Mouse (Mus musculus) kidney, adult 2 months (tissue): ENCODE results near the gene Plcxd1. TPM values are rescaled to one million over a fixed set of nuclear protein-coding genes. Genes with fewer than 3 reads are reported as not detected.

Experiments used
- DNase-seq: peaks from one replicate; pipeline ENCODE4 v3.0.0; 2021
- H3K27ac ChIP-seq: fragments of 200-500 bp; 2 replicates; pipeline ENCODE4 v1.5.1; 2012; ENCODE audit warnings: low read depth, low read length, control low read depth, inconsistent platforms; ENCODE audit not compliant: insufficient read depth
- H3K27me3 ChIP-seq: fragments of 200-500 bp; replicated peaks from 2 replicates; pipeline ENCODE4 v1.6.1; 2012; ENCODE audit warnings: mild to moderate bottlenecking, moderate library complexity, low read length, inconsistent platforms; ENCODE audit not compliant: control insufficient read depth, insufficient read depth
- H3K36me3 ChIP-seq: fragments of 200-500 bp; 2 replicates; pipeline ENCODE4 v1.6.1; 2012; ENCODE audit warnings: mild to moderate bottlenecking, moderate library complexity, low read length, inconsistent platforms; ENCODE audit not compliant: control insufficient read depth, insufficient read depth
- H3K4me1 ChIP-seq: fragments of 200-500 bp; 2 replicates; pipeline ENCODE4 v1.6.1; 2011; ENCODE audit warnings: low read length; ENCODE audit not compliant: control insufficient read depth, insufficient read depth
- H3K4me3 ChIP-seq: fragments of 200-500 bp; 2 replicates; pipeline ENCODE4 v1.5.1; 2011; ENCODE audit warnings: mild to moderate bottlenecking, low read depth, low read length, control low read depth; ENCODE audit not compliant: insufficient read depth
- CTCF ChIP-seq: fragments of 200-500 bp; conservative IDR thresholded peaks from 2 replicates; pipeline ENCODE4 v1.5.1; 2011; ENCODE audit warnings: low read depth, mild to moderate bottlenecking, control low read depth, low read length, moderate library complexity, mixed read lengths; ENCODE audit not compliant: insufficient read depth, insufficient read length
- POLR2A ChIP-seq: fragments of 200-500 bp; IDR thresholded peaks from one replicate; pipeline ENCODE4 v1.6.1; 2011; ENCODE audit warnings: low read depth, low read length, control low read depth
- WGBS: fragments of 180-500 bp; shearing (Covaris S2); methylation state at CpG from one replicate; pipeline ENCODE4 v1.1.7; 2018; 5-methylcytosine and 5-hydroxymethylcytosine counted together
- polyA plus RNA-seq: library from polyadenylated mRNA; depleted of rRNA; stranded (reverse); fragments of >200 nt; gene quantifications from 2 replicates; pipeline ENCODE4 v1.2.3, GENCODE M21; 2012; rRNA removed

The Plcxd1 gene
- polyA plus RNA-seq, 1 experiment = 1.8 TPM

DNA sequence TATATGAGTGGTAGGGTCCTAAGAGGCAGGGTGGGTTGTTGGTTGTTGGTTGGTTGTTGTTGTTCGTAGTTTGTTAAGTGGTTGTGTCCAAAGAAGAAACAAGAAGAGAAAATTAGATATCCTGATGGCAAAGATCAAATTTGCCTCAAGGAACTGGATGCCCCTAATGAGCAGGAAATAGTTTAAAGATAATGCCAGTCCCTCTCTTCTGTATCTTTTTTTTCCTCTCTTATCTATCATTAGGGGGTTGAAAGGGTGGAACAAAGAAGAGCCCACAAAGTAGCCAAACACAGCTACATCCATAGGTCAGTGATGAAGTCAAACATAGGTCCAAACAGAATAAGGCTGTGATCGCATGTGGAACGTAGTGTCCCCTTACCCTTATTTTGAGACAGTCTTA is 39.6 kb downstream of the Plcxd1 start:
- 96% methylated on average over 3 of the region's 3 CpGs for WGBS
- H3K4me1 ChIP-seq = no peaks in the 10 kb centered on the region
- no peaks in the 10 kb centered on the region for H3K27me3 ChIP-seq
- TF ChIP-seq POLR2A (no peak), CTCF (no peak)
- no peak overlapping the region for H3K4me3 ChIP-seq
- DNase-seq = no peak
- no peak overlapping the region for H3K27ac ChIP-seq
- H3K36me3 ChIP-seq = no peaks in the 10 kb centered on the region

DNA sequence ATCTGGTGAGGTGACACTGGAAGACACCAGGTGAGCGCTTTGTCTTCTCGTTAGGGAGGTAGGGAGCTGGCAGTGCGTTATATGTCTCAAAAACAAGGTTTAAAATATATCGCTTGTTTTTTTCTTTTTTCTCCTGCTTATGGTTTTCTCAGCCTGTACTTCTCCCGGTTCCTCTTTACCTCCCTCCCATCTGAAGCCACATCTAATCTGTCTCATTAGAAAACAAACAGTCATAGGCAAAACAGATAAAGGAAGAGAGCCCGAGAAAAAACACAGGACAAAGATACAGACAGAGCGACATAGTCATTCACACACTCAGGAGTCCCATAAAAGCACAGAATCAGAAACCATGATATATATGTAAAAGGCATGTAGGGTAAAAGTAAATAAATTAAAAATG is 40.7 kb downstream of the Plcxd1 start:
- Histone ChIP-seq H3K36me3 (0 out of 2 replicates have a peak, but pooled peaks cover 1% of the 10 kb centered on the region), H3K4me3 (no peak overlapping the region), H3K27me3 (no peaks in the 10 kb centered on the region), H3K27ac (no peak overlapping the region), H3K4me1 (no peaks in the 10 kb centered on the region)
- TF ChIP-seq CTCF = no peak
- no peak for TF ChIP-seq POLR2A
- WGBS = 93% methylated on average over 7 of the region's 7 CpGs
- no peak for DNase-seq

- H3K27me3 ChIP-seq = no peaks in the 10 kb centered on the region
- peaks cover 1% of the 10 kb centered on the region; the same call in 1 of the 2 replicates for H3K36me3 ChIP-seq
- 58% methylated on average over 2 of the region's 2 CpGs for WGBS
- peak overlapping the region; percentile 12; the same call in 1 of the 2 replicates for H3K27ac ChIP-seq
- H3K4me1 ChIP-seq = no peaks in the 10 kb centered on the region
- peak; percentile 55 for DNase-seq
- TF ChIP-seq POLR2A (no peak), CTCF (no peak)
- no peak overlapping the region for H3K4me3 ChIP-seq
These were observed 42.5 kb downstream of the Plcxd1 start for GRCm38 (mm10) chr5:110142309-110142708.

DNA sequence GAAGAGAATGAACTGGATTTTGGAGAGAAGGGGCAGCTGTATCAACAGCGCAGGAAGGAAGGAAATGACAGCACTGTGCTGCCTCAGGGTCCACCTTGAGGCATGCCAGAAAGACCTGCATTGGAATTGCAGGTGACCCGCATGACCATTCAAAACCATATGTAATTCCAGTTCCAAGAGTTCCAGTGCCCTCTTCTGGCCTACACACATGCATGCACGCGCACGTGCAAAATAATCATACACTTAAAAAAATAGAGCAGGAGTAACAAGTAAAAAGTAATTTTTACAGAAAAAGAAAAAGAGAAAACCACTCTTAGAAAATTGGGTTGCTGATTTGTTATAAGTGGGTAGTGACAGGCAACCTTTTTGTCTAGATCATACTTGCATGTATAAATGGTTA is 43.2 kb downstream of the Plcxd1 start:
- no peaks in the 10 kb centered on the region for H3K4me1 ChIP-seq
- no peak overlapping the region for H3K27ac ChIP-seq
- WGBS = 81% methylated on average over 5 of the region's 5 CpGs
- H3K4me3 ChIP-seq = no peak overlapping the region
- DNase-seq = peak; percentile 18
- H3K36me3 ChIP-seq = peaks cover 1% of the 10 kb centered on the region; the same call in 1 of the 2 replicates
- TF ChIP-seq POLR2A (no peak), CTCF (peak; percentile 55)
- no peaks in the 10 kb centered on the region for H3K27me3 ChIP-seq

Other genes starting within 250 kb of the Plcxd1 start
- 1.7 and 18.8 TPM in 2 replicates for gene Gm15446, start 176.6 kb upstream of the Plcxd1 start, polyA plus RNA-seq
- gene Zfp932, start 103.4 kb upstream of the Plcxd1 start, polyA plus RNA-seq = 3.5 and 4.6 TPM in 2 replicates
- 0.07 and 0.67 TPM in 2 replicates for gene Gm17655, start 27.5 kb upstream of the Plcxd1 start, polyA plus RNA-seq
- gene Gm35315, start 5.5 kb upstream of the Plcxd1 start, polyA plus RNA-seq = 0.04 and 0.11 TPM in 2 replicates
- 50.6 and 65.8 TPM in 2 replicates for gene Gtpbp6, start 8.2 kb downstream of the Plcxd1 start, polyA plus RNA-seq
- gene Zfp605, start 10.1 kb downstream of the Plcxd1 start, polyA plus RNA-seq = 0.49 and 0.74 TPM in 2 replicates
- gene Chfr, start 35.9 kb downstream of the Plcxd1 start, polyA plus RNA-seq = 23.2 and 23.5 TPM in 2 replicates
- gene Golga3, start 76.7 kb downstream of the Plcxd1 start, polyA plus RNA-seq = 7.8 and 8.6 TPM in 2 replicates
- gene Ankle2, start 131.0 kb downstream of the Plcxd1 start, polyA plus RNA-seq = 7.5 and 8.6 TPM in 2 replicates
- 17.0 and 18.1 TPM in 2 replicates for gene Pgam5, start 169.9 kb downstream of the Plcxd1 start, polyA plus RNA-seq
- 73.1 and 83.7 TPM in 2 replicates for gene Pxmp2, start 186.2 kb downstream of the Plcxd1 start, polyA plus RNA-seq
- gene Pole, start 186.3 kb downstream of the Plcxd1 start, polyA plus RNA-seq = 1.7 and 2.0 TPM in 2 replicates
- gene P2rx2, start 243.2 kb downstream of the Plcxd1 start, polyA plus RNA-seq = 0.59 and 0.90 TPM in 2 replicates
- gene Lrcol1, start 244.8 kb downstream of the Plcxd1 start, polyA plus RNA-seq = not detected in 2 replicates